Mouse (Mus musculus): ENCODE measurements around the gene Gpa33.

DNA sequence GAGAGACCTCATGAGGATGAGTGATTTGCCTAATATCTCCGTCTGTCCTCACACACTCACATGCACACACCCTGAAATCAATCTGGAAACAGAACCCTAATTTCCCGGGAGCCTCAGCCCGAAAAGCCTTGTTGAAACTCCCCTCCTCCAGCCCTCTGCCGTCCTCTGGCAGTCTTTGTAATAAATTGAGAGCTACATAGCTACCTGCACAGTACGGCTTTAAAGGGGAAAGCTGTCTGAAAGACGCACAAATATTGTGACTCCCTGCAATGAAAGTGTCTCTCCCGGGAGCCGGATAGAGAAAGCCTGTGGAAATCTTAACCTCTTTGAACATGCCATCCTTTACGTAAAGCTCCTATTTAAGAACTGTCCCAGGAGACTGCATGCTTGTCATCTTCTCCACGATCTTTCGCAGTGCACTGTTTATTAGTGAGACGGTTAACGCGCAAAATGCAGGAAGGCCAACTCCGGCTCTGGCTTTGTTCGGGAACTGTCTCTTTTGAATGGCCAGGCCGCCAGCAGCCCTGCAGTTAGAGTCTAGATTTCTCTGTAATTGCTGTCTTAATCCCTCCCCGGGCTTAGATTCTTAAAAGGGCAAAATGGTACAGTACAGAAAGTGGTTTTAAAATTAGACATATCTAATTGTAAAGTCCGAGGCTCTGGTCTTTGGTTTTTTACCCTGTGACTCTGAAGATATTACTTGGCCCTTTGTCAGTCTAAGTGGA is 41.4 kb upstream of the Gpa33 start:
- TF ChIP-seq FOSL1 (IDR thresholded peaks at IDR 0.05; ENCODE audit: insufficient read depth, low read length, poor library complexity, severe bottlenecking) (no peak), CTCF (IDR thresholded peaks at IDR 0.05; ENCODE audit: control insufficient read depth, insufficient read depth, insufficient read length) (no peak), USF1 (IDR thresholded peaks at IDR 0.05; ENCODE audit: low read depth) (no peak), MYOG (IDR thresholded peaks at IDR 0.05; ENCODE audit: control insufficient read depth, extremely low read depth, insufficient read length) (no peak)

Measured in C2C12 (cell line).